Mouse (Mus musculus) heart, adult 2 months (tissue): ENCODE results near the gene Gmppb. TPM values are rescaled to one million over a fixed set of nuclear protein-coding genes. Genes with fewer than 3 reads are reported as not detected.
A peak's percentile ranks its signal among the peaks of the same experiment; 100 is the strongest.

Source experiments
- DNase-seq, 2 experiments: peaks; one replicate each; pipeline ENCODE4 v3.0.0; 2021
- H3K27ac ChIP-seq: fragments of 200-600 bp; 2 replicates; pipeline ENCODE4 v1.8.1; 2022
- H3K27me3 ChIP-seq: fragments of 200-500 bp; 2 replicates; pipeline ENCODE4 v1.6.1; 2012; ENCODE audit warnings: mild to moderate bottlenecking, low read length, inconsistent platforms, mixed read lengths; ENCODE audit not compliant: control insufficient read depth, insufficient read depth
- H3K36me3 ChIP-seq: fragments of 200-500 bp; 2 replicates; pipeline ENCODE4 v1.6.1; 2012; ENCODE audit warnings: low read length, inconsistent platforms; ENCODE audit not compliant: control insufficient read depth, insufficient read depth
- H3K4me1 ChIP-seq: fragments of 200-500 bp; 2 replicates; pipeline ENCODE4 v1.6.1; 2011; ENCODE audit warnings: low read length; ENCODE audit not compliant: control insufficient read depth, insufficient read depth
- H3K4me3 ChIP-seq: fragments of 200-600 bp; 2 replicates; pipeline ENCODE4 v1.8.1; 2022
- H3K79me2 ChIP-seq: fragments of 200-500 bp; replicated peaks from 2 replicates; pipeline ENCODE4 v1.6.1; 2012; ENCODE audit warnings: mild to moderate bottlenecking, inconsistent platforms, low read length, moderate library complexity, mixed read lengths; ENCODE audit not compliant: control insufficient read depth, insufficient read depth
- H3K9ac ChIP-seq: fragments of 200-500 bp; 2 replicates; pipeline ENCODE4 v1.6.1; 2012; ENCODE audit warnings: low read depth, mild to moderate bottlenecking, control low read depth, inconsistent platforms, low read length, mixed read lengths
- CTCF ChIP-seq: fragments of 200-600 bp; IDR thresholded peaks from 2 replicates; pipeline ENCODE4 v1.8.1; 2022; ENCODE audit warnings: antibody characterized with exemption, mild to moderate bottlenecking, moderate library complexity
- EP300 ChIP-seq: fragments of 200-500 bp; IDR thresholded peaks from 2 replicates; pipeline ENCODE4 v1.6.1; 2011; ENCODE audit warnings: low read depth, low read length, control low read depth; ENCODE audit not compliant: insufficient read depth
- POLR2A ChIP-seq: fragments of 200-500 bp; IDR thresholded peaks from 2 replicates; pipeline ENCODE4 v1.6.1; 2011; ENCODE audit warnings: mild to moderate bottlenecking, low read depth, low read length, control low read depth; ENCODE audit not compliant: insufficient read depth
- WGBS: fragments of 180-500 bp; shearing (Covaris S2); methylation state at CpG from one replicate; pipeline ENCODE4 v1.1.7; 2018; 5-methylcytosine and 5-hydroxymethylcytosine counted together
- intact Hi-C: fragments of 180-260 bp; cut with DNase I; formaldehyde crosslinking; loops from one replicate; pipeline ENCODE4 v1.15.1; 2025
- polyA plus RNA-seq: library from polyadenylated mRNA; depleted of rRNA; stranded (reverse); fragments of >200 nt; gene quantifications from 2 replicates; pipeline ENCODE4 v1.2.3, GENCODE M21; 2012
- total RNA-seq, 2 experiments: library from RNA; stranded (reverse); gene quantifications; 2 replicates each; pipeline ENCODE4 v1.2.3; 2021

Gmppb gene
- total and polyA plus RNA-seq, 3 experiments = 9.6 to 10.2 (median 10.1) TPM

DNA sequence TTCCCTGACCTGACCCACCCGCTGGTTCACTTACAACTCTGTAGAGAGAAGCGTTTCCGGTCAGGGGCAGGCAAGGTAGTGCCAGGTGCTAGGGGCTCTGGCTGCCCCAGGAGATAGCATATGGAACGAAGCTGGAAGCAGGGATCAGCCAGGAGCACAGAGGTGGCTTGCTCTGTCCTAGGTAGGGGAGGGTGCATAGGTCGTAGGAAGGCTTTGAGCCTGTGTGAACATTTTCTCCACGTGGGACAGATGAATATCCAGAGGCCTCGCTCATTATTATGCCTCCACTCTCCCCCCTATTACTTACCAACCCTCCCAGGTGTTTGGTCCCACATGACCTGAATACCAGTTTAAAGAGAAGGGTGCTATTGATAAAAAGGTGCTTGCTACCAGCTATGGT, 3.4 kb downstream of the Gmppb start:
- H3K27me3 ChIP-seq = no peaks in the 10 kb centered on the region
- H3K27ac ChIP-seq = peak overlapping the region; percentile 47; the same call in 1 of the 2 replicates
- H3K4me3 ChIP-seq = no peak overlapping the region
- H3K79me2 ChIP-seq = no peaks in the 10 kb centered on the region
- no peak for TF ChIP-seq CTCF
- no peak for TF ChIP-seq EP300
- no peak for TF ChIP-seq POLR2A
- intact Hi-C loops = loop anchor here (2.0 to 5.0 kb wide), 2 partner anchors 66 to 150 kb away; no protein-coding TSS in a partner anchor
- no peaks in the 10 kb centered on the region for H3K36me3 ChIP-seq
- 64% methylated on average over 7 of the region's 7 CpGs for WGBS
- no peak overlapping the region for H3K9ac ChIP-seq
- peak in 1 of 2 experiments; percentile 23 for DNase-seq
- peaks cover 15% of the 10 kb centered on the region for H3K4me1 ChIP-seq

DNA sequence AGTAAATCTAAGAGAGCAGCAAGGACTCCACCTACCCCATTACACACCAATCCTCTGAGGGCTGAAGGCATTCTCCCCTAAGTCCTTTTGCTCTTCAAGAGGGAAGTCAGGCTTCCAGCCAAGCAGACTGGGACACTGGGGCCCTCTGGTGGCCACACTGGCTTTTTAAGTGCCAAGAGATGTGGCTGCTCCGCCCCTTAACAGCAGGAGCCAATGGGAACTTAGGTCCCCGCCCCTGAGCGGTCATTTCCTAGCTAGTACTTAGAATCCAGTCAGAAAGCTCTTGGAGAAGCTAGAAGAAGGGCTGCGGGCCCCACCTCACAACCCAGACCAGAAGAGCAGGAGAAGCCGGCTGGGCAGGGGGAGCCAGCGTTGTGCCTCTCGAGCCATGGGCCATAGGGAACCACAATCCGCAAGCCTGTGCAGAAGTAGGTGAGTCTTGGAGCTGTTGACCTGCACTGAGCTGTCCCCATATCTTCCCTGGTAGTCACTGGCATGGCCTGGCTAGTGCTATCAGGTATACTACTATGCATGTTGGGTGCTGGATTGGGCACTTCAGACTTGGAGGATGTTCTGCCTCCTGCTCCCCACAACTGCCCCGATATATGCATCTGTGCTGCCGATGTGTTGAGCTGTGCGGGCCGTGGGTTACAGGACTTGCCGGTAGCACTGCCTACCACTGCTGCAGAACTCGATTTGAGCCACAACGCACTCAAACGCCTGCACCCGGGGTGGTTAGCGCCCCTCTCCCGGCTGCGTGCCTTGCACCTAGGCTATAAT, 4.0 kb downstream of the Gmppb start, which contains the start of gene Amigo3:
TSS of gene Amigo3 (plus strand) at position 275 of the 780 bp plus-strand sequence.
- H3K4me3 ChIP-seq = peak within 1 kb of the TSS; percentile 11; the same call in 1 of the 2 replicates
- H3K27ac ChIP-seq = peak within 1 kb of the TSS; percentile 62
- peak within 1 kb of the TSS; percentile 42 for H3K9ac ChIP-seq
- 49% methylated on average over 20 of the region's 20 CpGs for WGBS
- no peaks in the 10 kb centered on the region for H3K36me3 ChIP-seq
- H3K4me1 ChIP-seq = peaks cover 15% of the 10 kb centered on the region
- no peaks in the 10 kb centered on the region for H3K79me2 ChIP-seq
- peak; percentile 96 to 98 for DNase-seq
- peak; percentile 86 for TF ChIP-seq EP300
- peak; percentile 82 for TF ChIP-seq POLR2A
- TF ChIP-seq CTCF = peak; percentile 98
- no peaks in the 10 kb centered on the region for H3K27me3 ChIP-seq
- intact Hi-C loops = loop anchor here (1.0 to 5.0 kb wide), 3 partner anchors 66 to 151 kb away; no protein-coding TSS in a partner anchor

DNA sequence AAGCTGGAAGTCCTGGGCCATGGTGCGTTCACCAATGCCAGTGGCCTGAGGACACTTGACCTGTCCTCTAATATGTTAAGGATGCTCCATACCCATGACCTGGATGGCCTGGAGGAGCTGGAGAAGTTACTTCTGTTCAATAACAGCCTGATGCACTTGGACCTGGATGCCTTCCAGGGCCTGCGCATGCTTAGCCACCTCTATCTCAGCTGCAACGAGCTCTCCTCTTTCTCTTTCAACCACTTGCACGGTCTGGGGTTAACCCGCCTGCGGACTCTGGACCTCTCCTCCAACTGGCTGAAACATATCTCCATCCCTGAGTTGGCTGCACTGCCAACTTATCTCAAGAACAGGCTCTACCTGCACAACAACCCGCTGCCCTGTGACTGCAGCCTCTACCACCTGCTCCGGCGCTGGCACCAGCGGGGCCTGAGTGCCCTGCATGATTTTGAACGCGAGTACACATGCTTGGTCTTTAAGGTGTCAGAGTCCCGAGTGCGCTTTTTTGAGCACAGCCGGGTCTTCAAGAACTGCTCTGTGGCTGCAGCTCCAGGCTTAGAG, 4.7 kb downstream of the Gmppb start:
- Histone ChIP-seq H3K36me3 (no peaks in the 10 kb centered on the region), H3K27ac (no peak overlapping the region), H3K27me3 (no peaks in the 10 kb centered on the region), H3K9ac (no peak overlapping the region), H3K4me1 (peaks cover 15% of the 10 kb centered on the region), H3K4me3 (no peak overlapping the region), H3K79me2 (no peaks in the 10 kb centered on the region)
- WGBS = 73% methylated on average over 15 of the region's 15 CpGs
- intact Hi-C loops = loop anchor here (1.0 to 5.0 kb wide), 3 partner anchors 67 to 151 kb away; no protein-coding TSS in a partner anchor
- DNase-seq = peak; percentile 26 to 31
- TF ChIP-seq POLR2A = no peak
- TF ChIP-seq CTCF = no peak
- no peak for TF ChIP-seq EP300

DNA sequence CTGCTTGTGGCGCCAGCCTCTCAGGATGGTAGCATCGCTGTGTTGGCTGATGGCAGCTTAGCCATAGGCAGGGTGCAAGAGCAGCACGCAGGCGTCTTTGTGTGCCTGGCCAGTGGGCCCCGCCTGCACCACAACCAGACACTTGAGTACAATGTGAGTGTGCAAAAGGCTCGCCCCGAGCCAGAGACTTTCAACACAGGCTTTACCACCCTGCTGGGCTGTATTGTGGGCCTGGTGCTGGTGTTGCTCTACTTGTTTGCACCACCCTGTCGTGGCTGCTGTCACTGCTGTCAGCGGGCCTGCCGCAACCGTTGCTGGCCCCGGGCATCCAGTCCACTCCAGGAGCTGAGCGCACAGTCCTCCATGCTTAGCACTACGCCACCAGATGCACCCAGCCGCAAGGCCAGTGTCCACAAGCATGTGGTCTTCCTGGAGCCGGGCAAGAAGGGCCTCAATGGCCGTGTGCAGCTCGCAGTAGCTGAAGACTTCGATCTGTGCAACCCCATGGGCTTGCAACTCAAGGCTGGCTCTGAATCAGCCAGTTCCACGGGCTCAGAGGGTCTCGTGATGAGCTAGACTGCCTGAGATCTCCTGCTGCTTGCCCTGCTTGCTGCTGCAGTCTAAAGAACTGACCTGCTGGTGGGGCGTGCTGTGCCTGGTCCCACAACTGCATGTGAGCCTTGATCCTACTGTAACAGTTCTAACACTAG, 5.4 kb downstream of the Gmppb start:
- Histone ChIP-seq H3K27me3 (no peaks in the 10 kb centered on the region), H3K27ac (no peak overlapping the region), H3K4me1 (peaks cover 15% of the 10 kb centered on the region), H3K79me2 (no peaks in the 10 kb centered on the region), H3K36me3 (no peaks in the 10 kb centered on the region), H3K4me3 (no peak overlapping the region), H3K9ac (no peak overlapping the region)
- DNase-seq = peak; percentile 7 to 19
- TF ChIP-seq POLR2A (no peak), EP300 (no peak), CTCF (no peak)
- WGBS = 90% methylated on average over 22 of the region's 22 CpGs
- intact Hi-C loops = loop anchor here (5.0 kb wide), 1 partner anchor 152 kb away; no protein-coding TSS in a partner anchor

DNA sequence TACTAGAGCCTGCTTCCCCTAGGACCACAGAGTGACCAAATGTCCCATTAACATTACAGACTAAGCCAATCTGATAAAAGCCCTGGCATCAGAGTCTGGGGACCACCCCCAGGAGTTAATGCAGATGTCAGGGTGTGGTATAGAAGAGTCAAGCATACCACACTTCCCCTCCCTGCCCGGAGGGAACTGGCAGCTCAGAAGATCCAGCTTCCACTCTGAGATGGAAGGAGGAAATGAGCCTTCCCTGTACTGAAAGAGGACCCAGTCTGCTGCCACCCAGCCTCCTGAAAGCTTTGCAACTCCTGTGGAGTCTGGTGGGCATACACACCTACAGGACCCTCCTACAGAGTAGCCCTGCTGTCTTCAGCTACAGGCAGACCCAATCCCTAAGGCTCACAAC, 6.0 kb downstream of the Gmppb start:
- 38% methylated on average over 1 of the region's 1 CpGs for WGBS
- no peaks in the 10 kb centered on the region for H3K36me3 ChIP-seq
- H3K9ac ChIP-seq = no peak overlapping the region
- H3K79me2 ChIP-seq = no peaks in the 10 kb centered on the region
- intact Hi-C loops = no loop called here
- no peak overlapping the region for H3K27ac ChIP-seq
- H3K4me1 ChIP-seq = peaks cover 12% of the 10 kb centered on the region
- H3K4me3 ChIP-seq = no peak overlapping the region
- peak; percentile 14 to 17 for DNase-seq
- no peaks in the 10 kb centered on the region for H3K27me3 ChIP-seq
- TF ChIP-seq EP300 = no peak
- no peak for TF ChIP-seq CTCF
- TF ChIP-seq POLR2A = no peak

DNA sequence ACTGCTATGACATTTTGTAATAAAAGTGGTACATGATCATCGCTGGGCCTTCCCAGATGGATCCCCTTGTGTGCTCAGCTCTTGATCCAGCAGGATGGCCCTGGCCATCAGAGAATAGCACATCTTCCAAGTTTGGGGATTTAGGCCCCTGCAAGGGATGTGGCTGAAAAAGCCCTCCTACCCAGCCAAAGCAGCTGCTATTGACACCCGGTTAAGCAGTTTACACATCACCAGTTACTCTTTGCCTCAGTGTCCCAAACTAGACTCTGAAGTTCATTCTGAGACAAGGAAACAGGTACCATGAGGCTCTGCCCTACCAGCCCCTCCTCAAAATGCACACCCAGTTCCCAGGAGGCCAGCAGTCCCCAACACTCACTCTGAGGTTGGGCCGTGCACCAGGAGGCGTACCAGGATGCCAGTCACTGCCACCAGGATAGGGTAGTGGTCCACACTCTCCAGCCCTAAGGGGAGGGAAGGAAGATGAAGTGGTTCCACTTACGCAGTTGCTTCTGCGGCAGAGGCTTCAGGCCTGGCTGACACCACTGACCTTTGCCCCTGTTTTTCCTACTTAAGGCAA, 6.7 kb downstream of the Gmppb start:
- H3K36me3 ChIP-seq = no peaks in the 10 kb centered on the region
- peaks cover 12% of the 10 kb centered on the region for H3K4me1 ChIP-seq
- no peak overlapping the region for H3K9ac ChIP-seq
- 85% methylated on average over 6 of the region's 6 CpGs for WGBS
- no peak overlapping the region for H3K4me3 ChIP-seq
- H3K79me2 ChIP-seq = no peaks in the 10 kb centered on the region
- peak in 1 of 2 experiments; percentile 3 for DNase-seq
- no peak overlapping the region for H3K27ac ChIP-seq
- TF ChIP-seq EP300 (no peak), POLR2A (no peak)
- intact Hi-C loops = no loop called here
- H3K27me3 ChIP-seq = no peaks in the 10 kb centered on the region
